Mouse (Mus musculus) gastrocnemius, adult 2 months (tissue): ENCODE results near the gene Rpl21. TPM values are rescaled to one million over a fixed set of nuclear protein-coding genes. Genes with fewer than 3 reads are reported as not detected.
"Not testable (repeated sequence)": the region's sequence is repeated elsewhere in the genome, so short reads cannot be mapped to it uniquely, and the experiment has no call there.

Experiments used
- DNase-seq: peaks from one replicate; pipeline ENCODE4 v3.0.0; 2022
- H3K27ac ChIP-seq: fragments of 200-600 bp; 2 replicates; pipeline ENCODE4 v1.8.1; 2022; ENCODE audit warnings: mild to moderate bottlenecking
- H3K4me3 ChIP-seq: fragments of 200-600 bp; 2 replicates; pipeline ENCODE4 v1.8.1; 2022; ENCODE audit warnings: mild to moderate bottlenecking, moderate library complexity
- CTCF ChIP-seq: fragments of 200-600 bp; IDR thresholded peaks from 2 replicates; pipeline ENCODE4 v1.8.1; 2022; ENCODE audit warnings: antibody characterized with exemption, mild to moderate bottlenecking, moderate library complexity
- intact Hi-C: fragments of 180-260 bp; cut with DNase I; formaldehyde crosslinking; loops from one replicate; pipeline ENCODE4 v1.15.1; 2025
- total RNA-seq, 2 experiments: library from RNA; stranded (reverse); gene quantifications; 2 replicates each; pipeline ENCODE4 v1.2.3; 2021

The Rpl21 gene
- total RNA-seq, 2 experiments from 2014 or later = 120 to 155 TPM

DNA sequence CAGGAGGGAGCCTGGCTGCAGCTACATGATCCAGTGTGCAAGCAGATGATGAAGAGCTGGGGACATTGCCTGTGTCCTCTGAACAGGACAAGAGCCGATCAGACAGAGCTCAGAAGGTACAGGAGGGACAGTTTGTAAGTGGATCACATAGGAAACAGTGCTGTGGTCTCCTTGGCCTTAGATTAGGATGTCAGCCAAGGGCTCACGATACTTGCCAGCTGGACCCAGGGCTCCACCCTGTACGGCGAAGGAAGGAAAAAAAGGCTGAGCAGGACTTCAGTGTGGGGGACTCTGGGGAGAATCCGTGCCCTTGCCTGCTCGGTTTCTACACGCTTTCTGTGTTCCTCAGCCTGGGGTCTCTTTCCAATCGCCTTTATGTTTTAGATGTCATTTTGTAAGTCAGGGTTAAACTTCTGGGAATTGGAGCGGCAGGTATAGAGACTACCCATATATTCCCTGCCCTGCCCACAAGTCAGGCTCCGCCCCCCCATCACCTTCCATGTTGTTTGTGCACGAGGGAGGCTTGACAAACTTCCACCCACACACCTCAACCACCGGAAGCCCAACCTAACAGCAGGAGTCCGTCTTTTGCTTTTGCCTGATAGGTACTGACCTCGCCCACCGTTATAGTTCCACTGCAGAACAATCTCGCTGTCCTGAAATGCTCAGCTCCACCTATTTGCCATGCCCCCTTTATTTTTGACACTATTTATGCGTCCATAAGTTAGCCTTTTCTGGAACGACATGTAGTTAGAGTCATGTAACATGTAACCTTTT is 27.7 kb downstream of the Rpl21 start:
- no peak overlapping the region for H3K4me3 ChIP-seq
- peak; percentile 24 for DNase-seq
- no peak for TF ChIP-seq CTCF

DNA sequence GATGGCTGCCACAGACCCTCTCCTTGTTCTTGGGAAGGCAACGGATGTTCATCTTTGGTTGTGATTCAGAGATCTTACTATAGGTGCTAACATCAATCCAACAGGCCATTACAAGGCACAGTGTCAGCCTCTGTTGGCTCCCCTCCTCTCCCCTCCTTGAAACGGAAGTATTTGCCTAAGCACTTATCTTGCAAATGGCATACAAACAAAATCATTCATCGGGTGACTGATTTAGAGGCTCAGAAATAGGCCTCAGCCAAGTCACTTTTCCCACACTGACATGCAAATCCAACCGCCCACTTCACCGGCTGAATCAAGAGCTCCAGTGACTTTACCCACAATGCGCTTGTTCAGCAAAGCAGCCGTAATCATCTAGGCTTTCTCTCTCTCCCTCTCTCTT is 28.9 kb downstream of the Rpl21 start:
- intact Hi-C loops = no loop called here
- Histone ChIP-seq H3K4me3 (no peak overlapping the region), H3K27ac (no peak overlapping the region)
- no peak for DNase-seq
- no peak for TF ChIP-seq CTCF

More for the DNA sequence above, 27.7 kb downstream of the Rpl21 start:
- intact Hi-C loops = no loop called here
- H3K27ac ChIP-seq = no peak overlapping the region

DNA sequence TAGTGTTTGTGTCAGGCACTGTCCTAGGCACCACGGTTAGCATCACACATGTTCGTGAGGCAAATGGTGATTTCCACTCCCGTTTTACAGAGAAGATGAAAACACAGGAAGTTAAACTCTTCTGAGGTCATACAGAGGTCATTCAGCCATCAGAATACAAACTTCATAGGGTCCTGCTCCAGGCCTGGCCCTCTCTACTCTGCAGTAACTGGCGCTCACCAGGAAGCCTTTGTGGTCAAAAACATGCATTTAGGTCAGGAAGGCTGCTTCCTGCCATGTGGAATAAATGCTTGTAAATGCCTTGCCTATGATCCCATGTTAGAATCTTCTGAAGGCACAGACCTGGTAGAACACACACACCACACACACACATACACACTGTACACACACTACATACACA is 32.8 kb downstream of the Rpl21 start:
- intact Hi-C loops = no loop called here
- H3K4me3 ChIP-seq = no peak overlapping the region
- no peak overlapping the region for H3K27ac ChIP-seq
- DNase-seq = no peak
- no peak for TF ChIP-seq CTCF

DNA sequence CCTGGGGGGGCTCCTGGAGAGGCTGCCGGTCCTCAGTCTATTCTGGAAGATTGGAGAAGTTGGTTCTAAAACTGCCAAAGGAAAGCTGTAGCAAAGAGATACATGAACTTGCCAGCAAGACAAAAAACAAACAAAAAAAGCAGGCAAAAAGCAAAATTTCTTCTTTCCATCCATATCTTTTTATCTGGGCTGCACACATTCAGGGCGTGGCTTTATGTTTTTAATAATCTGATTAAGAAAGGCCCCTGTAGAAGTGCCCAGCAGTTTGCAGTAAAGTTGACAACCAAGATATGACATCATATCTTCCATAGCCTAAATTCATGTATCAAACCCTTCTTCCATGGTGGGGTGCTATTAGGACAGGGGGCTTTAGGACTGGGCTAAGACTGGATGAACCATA is 33.6 kb downstream of the Rpl21 start:
- no peak overlapping the region for H3K4me3 ChIP-seq
- no peak overlapping the region for H3K27ac ChIP-seq
- intact Hi-C loops = no loop called here
- no peak for DNase-seq
- TF ChIP-seq CTCF = no peak

DNA sequence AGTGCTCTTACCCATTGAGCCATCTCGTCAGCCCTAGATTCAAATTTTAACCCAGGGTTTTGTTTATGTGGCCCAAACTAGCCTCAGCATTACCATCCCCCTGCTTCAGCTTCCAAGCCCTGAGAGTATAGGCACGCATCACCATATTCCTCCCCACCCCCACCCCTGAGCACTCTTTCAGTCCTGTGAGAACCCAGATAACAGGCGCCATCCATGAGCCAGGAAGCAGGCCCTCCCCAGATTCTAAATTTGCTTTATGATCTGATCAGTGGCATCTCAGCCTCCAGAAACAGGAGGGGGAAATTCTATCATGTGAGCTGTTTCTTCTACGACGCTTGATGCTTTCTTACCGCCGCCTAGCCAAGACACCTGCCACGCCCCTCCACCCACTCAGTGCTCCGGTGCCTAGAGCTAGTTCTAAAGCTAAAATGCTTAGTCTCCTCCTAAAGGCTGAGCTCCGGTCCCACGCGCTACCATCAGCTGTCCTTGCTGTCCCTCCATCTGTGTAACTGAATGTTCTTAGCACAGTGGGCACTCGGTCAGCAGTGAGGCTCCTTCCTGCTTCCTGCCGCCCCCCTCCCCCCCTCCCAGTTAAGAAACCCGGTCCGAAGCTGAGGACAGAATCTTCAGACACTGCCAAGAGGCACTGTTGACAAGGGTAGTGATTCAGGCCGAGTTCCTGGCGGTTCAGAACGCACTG is 34.7 kb downstream of the Rpl21 start:
- Histone ChIP-seq H3K4me3 (peak overlapping the region; percentile 54), H3K27ac (peak overlapping the region; percentile 66)
- TF ChIP-seq CTCF = no peak
- DNase-seq = peak; percentile 32
- intact Hi-C loops = no loop called here

DNA sequence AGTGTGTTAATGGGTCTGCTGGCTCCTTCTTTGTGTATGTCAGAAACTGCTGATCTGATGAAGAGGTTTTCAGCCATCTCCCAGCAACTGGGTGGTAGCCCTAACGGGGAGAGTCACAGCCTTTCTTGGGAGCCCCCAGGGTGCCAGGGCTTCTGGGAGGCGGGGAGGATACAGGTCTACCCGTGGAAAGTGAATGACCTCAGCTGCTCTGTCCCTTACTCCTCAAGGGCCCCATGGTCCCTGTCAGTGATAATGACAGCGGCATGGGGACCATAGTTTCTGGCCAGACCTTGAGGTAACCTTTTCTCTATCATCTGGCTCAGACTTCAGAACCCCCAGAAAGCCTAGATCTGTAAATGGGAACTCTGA is 35.2 kb downstream of the Rpl21 start:
- peak overlapping the region; percentile 54 for H3K4me3 ChIP-seq
- intact Hi-C loops = no loop called here
- no peak for TF ChIP-seq CTCF
- no peak for DNase-seq
- H3K27ac ChIP-seq = peak overlapping the region; percentile 66

DNA sequence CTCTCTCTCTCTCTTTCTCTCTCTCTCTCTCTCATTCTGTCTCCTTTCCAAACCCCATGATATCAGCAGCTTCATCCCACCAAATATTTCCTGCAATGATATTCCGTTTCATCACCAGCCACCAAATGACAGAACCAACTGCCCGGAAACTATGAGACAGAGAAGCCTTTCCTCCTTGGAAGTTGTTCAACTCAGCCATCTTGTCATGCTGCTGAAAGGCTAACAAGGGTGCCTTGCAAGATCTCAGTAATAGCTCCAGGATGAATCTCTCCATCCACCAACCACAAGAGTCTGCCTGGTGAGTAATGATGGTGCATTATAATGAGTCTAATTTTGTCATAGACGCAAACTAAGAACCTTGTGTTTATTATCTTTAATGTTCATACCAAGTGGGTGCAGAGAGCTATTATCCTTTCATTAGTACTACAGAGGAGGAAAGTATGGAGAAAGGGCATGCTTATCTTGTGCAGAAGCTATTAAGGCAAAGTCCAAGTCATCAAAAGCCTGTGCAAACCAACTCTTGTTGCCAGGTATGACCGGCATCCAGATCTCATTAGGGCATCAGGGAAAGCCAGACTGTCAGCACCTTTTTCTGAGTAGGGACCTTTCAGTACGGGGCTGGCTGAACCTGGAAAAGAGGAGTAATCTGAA is 40.4 kb downstream of the Rpl21 start:
- intact Hi-C loops = no loop called here
- DNase-seq = no peak
- Histone ChIP-seq H3K4me3 (no peak overlapping the region), H3K27ac (no peak overlapping the region)
- TF ChIP-seq CTCF = no peak

DNA sequence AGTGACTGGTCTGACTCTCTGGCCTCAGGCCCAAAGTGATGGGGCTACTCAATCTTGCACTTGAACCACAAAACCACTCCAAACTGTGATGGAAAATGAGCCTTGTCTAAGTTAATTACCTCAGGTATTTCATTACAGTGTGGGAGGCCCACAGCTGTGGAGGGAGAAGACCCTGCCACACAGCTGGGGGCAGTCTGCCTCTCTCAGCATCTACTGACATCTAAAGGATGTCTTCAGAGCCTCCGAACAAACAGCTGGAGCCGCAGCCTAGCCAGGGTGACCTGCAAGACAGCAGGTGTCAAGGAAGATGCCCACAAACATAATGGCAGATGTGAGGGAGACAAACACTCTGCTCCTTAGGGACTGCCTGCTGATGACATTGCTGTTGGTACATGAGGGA is 43.3 kb downstream of the Rpl21 start:
- H3K4me3 ChIP-seq = no peak overlapping the region
- no peak overlapping the region for H3K27ac ChIP-seq
- no peak for TF ChIP-seq CTCF
- DNase-seq = no peak
- intact Hi-C loops = no loop called here

DNA sequence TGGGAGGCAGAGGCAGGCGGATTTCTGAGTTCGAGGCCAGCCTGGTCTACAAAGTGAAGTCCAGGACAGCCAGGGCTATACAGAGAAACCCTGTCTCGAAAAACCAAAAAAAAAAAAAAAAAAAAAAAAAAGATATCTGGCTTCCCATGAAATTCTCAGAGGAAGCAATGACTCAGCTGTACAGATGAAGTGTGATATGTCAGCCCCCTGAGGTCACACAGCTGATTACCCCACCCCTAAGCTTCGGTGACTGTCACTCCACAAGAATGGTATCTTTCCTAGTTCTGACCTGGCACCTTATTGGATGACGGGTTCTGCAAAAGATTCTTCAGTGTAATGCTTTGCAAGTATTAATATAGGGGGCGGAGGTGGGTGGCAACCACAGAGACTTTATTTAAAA is 45.2 kb downstream of the Rpl21 start:
- intact Hi-C loops = loop anchor here (2.0 kb wide), 1 partner anchor 69 kb away; no protein-coding TSS in a partner anchor
- H3K27ac ChIP-seq, DNase-seq, H3K4me3 ChIP-seq: not testable (repeated sequence)

DNA sequence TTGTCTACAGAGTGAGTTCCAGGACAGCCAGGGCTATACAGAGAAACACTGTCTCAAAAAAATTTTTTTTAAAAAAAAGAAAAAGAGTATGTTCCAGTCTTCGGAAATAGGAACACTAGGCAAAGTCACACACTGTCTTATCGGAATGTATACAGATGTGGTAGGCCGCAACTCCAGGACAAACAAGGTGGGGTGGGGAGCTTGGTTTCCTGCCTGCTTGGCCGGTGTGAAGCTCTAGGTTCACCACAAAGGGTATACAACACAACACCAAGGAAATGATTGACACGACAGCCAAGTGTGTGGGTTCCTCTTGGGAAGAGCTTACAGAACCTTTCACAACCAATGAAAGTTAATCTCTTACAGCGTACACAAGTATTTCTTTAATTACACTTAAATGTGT is 49.6 kb downstream of the Rpl21 start:
- intact Hi-C loops = no loop called here
- DNase-seq = no peak
- Histone ChIP-seq H3K4me3 (no peak overlapping the region), H3K27ac (no peak overlapping the region)
- no peak for TF ChIP-seq CTCF

DNA sequence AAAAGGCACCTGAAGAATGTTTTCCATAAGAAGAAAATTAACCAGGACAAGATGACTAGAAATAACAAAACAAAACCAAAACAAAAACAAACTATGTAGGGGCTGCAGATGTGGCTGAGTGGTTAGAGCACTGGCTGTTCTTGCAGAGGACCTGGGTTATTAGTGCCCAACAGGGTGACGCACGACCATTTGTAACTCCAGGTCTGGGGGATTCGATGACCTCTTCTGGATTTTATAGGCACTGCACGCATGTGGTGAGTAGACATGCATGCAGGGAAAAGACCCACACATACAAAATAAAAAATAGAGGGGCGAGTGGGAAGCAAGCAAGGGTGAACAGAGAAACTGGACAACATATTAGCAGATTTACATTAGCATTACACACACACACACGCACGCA is 50.4 kb downstream of the Rpl21 start:
- H3K4me3 ChIP-seq = no peak overlapping the region
- no peak overlapping the region for H3K27ac ChIP-seq
- no peak for TF ChIP-seq CTCF
- no peak for DNase-seq
- intact Hi-C loops = no loop called here

DNA sequence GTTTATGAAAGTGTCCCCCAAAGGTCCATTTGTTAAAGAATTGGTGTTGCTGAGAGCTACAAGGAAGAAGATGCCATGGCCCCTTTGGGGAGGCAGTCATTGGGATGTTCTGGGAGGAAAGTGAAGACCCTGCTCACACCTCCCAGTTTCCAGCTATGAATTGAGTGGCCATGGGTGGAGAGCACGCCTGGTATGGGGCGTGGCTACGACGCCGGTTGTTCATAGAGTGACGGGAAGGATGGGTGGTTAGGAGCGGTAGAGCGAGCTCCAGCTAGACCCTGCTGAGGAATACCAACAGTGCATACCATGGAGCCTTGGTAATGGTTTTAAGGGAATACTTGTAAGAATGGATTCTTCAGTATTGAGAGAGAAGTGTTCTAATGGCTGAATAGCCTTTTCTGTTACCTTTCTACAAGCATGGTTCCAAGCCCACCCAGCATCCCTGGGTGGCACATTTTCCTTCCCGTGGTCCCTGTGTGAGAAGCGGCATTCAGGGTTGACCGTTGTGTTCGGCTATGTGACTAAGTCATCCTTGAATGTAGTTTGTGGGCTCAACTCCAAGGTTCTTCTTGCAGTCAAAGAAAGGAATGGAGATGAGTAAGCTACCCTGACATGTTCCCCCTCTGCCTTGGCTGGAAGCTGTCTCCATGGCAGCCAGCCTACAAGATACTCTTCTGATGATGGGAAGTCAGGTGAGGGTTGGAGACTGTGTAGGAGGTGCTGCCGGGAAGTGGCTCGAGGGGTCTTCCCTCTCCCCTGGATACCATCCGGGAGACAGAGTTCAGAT is 51.0 kb downstream of the Rpl21 start:
- DNase-seq = no peak
- intact Hi-C loops = no loop called here
- no peak for TF ChIP-seq CTCF
- H3K4me3 ChIP-seq = no peak overlapping the region
- no peak overlapping the region for H3K27ac ChIP-seq

Other genes starting within 250 kb of the Rpl21 start
- gene Gpr12, start 247.7 kb upstream of the Rpl21 start, total RNA-seq = not detected
- 10 to 100 TPM; 15.4 to 22.4 TPM for gene Usp12, start 37.9 kb upstream of the Rpl21 start, total RNA-seq
- gene Rasl11a, start 12.2 kb downstream of the Rpl21 start, total RNA-seq = 1 to 10 TPM; 1.7 to 2.0 TPM
- 10 to 100 TPM; 25.7 to 31.9 TPM for gene Gtf3a, start 115.8 kb downstream of the Rpl21 start, total RNA-seq
- gene Mtif3, start 130.9 kb downstream of the Rpl21 start, total RNA-seq = 10 to 100 TPM; 23.0 to 25.9 TPM
- 1 to 10 TPM; 3.3 to 3.4 TPM for gene Lnx2, start 243.7 kb downstream of the Rpl21 start, total RNA-seq
- 10 to 100 TPM; 83.4 to 85.5 TPM for gene Polr1d, start 244.2 kb downstream of the Rpl21 start, total RNA-seq